In the genomic region with DNA sequence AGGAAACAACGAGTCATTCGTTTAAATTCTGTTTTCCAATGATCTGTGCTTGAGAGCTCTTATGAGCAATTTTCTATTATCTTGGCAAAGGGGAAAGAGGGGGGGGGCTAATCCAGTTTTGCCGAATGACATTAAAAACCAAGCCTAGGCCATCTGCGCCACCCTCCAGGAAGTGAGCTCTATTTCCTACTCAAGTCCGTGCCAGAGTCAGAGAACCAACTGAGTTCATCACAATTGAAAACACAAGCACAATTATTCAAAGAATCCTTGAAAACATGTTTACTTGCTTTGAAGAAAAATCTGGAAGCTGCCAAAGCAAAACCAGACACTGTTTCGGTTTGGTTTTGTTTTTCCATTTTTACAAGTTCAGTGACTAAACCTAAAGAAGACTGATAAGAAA, we compare ENCODE assay signal across 16 mouse cellular contexts.
DNase-seq lines count a peak whose midpoint lies in the region; ATAC-seq and TF ChIP-seq lines count a peak whose summit lies in the region.
"Had no signal": no experiment of that assay in that cellular context is flagged by ENCODE, and none has a peak within 500 bp of the region (broad histone marks: within the 10 kb centered on the region; RNA-seq: fewer than 3 reads in every experiment).

No protein-coding gene starts in this region.

- no peak for ATAC-seq in hindbrain, postnatal 0 days
- no peak for ATAC-seq in hindbrain, embryonic 14.5 days (ENCODE audit: low FRiP score)
- ATAC-seq in midbrain, postnatal 0 days (ENCODE audit: low FRiP score), result no peak
- no peak for ATAC-seq in midbrain, embryonic 15.5 days (replicated peaks)
- ATAC-seq in inflammation-experienced regulatory T-cells, adult 6 months, result no peak
- ATAC-seq: forebrain, embryonic 16.5 days; intestine, embryonic 16.5 days; liver, embryonic 12.5 days had no signal

- H3K27me3 ChIP-seq in hindbrain, postnatal 0 days (ENCODE audit: insufficient read depth, low read length), result no peaks in the 10 kb centered on the region
- no peaks in the 10 kb centered on the region for H3K27me3 ChIP-seq in hindbrain, embryonic 14.5 days (ENCODE audit: control insufficient read depth, insufficient read depth, low read length)
- no peaks in the 10 kb centered on the region for H3K27me3 ChIP-seq in midbrain, postnatal 0 days (ENCODE audit: insufficient read depth, low read length)
- no peaks in the 10 kb centered on the region for H3K27me3 ChIP-seq in midbrain, embryonic 15.5 days (replicated peaks)
- no peaks in the 10 kb centered on the region for H3K27me3 ChIP-seq in heart, embryonic 10.5 days (ENCODE audit: insufficient read depth, poor library complexity, severe bottlenecking)
- H3K27me3 ChIP-seq: embryonic facial prominence, embryonic 15.5 days; liver, embryonic 12.5 days had no signal

- DNase-seq in hindbrain, postnatal 0 days (ENCODE audit: low spot score), result peak; percentile 48
- DNase-seq in hindbrain, embryonic 14.5 days (ENCODE audit: low spot score), result no peak
- DNase-seq in midbrain, postnatal 0 days (ENCODE audit: low spot score), result peak; percentile 51
- peak; percentile 79 to 82 for DNase-seq in cerebellum, postnatal 14 days
- no peak for DNase-seq in heart, embryonic 10.5 days (ENCODE audit: low spot score)
- no peak for DNase-seq in layer of hippocampus, postnatal 25 days (ENCODE audit: extremely low spot score in 1 of 2, low spot score in 1 of 2)
- DNase-seq: heart, adult 18-20 months; heart, postnatal 36 days; thymus, postnatal 14 days had no signal

- H3K27ac ChIP-seq in hindbrain, postnatal 0 days, result no peak overlapping the region
- H3K27ac ChIP-seq in hindbrain, embryonic 14.5 days, result no peak overlapping the region
- H3K27ac ChIP-seq in midbrain, postnatal 0 days (ENCODE audit: low read depth, low read length), result no peak overlapping the region
- no peak overlapping the region for H3K27ac ChIP-seq in midbrain, embryonic 15.5 days
- no peak overlapping the region for H3K27ac ChIP-seq in heart, embryonic 10.5 days
- H3K27ac ChIP-seq: embryonic facial prominence, embryonic 15.5 days; liver, embryonic 12.5 days had no signal

- H3K9ac ChIP-seq in hindbrain, postnatal 0 days (replicated peaks; ENCODE audit: low read length), result no peak overlapping the region
- no peak overlapping the region for H3K9ac ChIP-seq in hindbrain, embryonic 14.5 days
- no peak overlapping the region for H3K9ac ChIP-seq in midbrain, postnatal 0 days (replicated peaks; ENCODE audit: low read length, poor library complexity, severe bottlenecking)
- H3K9ac ChIP-seq in midbrain, embryonic 15.5 days, result no peak overlapping the region
- H3K9ac ChIP-seq: embryonic facial prominence, embryonic 15.5 days; liver, embryonic 12.5 days had no signal

- no peaks in the 10 kb centered on the region for H3K9me3 ChIP-seq in hindbrain, postnatal 0 days (ENCODE audit: low read length)
- no peaks in the 10 kb centered on the region for H3K9me3 ChIP-seq in hindbrain, embryonic 14.5 days (ENCODE audit: control insufficient read depth, low read length)
- H3K9me3 ChIP-seq in midbrain, postnatal 0 days (ENCODE audit: low read length), result no peaks in the 10 kb centered on the region
- no peaks in the 10 kb centered on the region for H3K9me3 ChIP-seq in midbrain, embryonic 15.5 days
- H3K9me3 ChIP-seq in heart, embryonic 10.5 days, result no peaks in the 10 kb centered on the region
- H3K9me3 ChIP-seq: embryonic facial prominence, embryonic 15.5 days; liver, embryonic 12.5 days; megakaryocyte, embryonic 14.5 days had no signal

- H3K4me3 ChIP-seq in hindbrain, postnatal 0 days (ENCODE audit: low read length), result no peak overlapping the region
- H3K4me3 ChIP-seq in hindbrain, embryonic 14.5 days (replicated peaks; ENCODE audit: low read length), result no peak overlapping the region
- H3K4me3 ChIP-seq in midbrain, postnatal 0 days (ENCODE audit: low read depth, low read length), result no peak overlapping the region
- H3K4me3 ChIP-seq in midbrain, embryonic 15.5 days, result no peak overlapping the region
- H3K4me3 ChIP-seq in heart, embryonic 10.5 days, result no peak overlapping the region
- H3K4me3 ChIP-seq: embryonic facial prominence, embryonic 15.5 days; liver, embryonic 12.5 days; megakaryocyte, embryonic 14.5 days had no signal

- TF ChIP-seq CTCF in hindbrain, postnatal 0 days (IDR thresholded peaks at IDR 0.05; ENCODE audit: low read depth), result no peak
- TF ChIP-seq CTCF in midbrain, postnatal 0 days (IDR thresholded peaks at IDR 0.05), result no peak

- WGBS in hindbrain, postnatal 0 days, result 51% methylated on average over 6 of the region's 6 CpGs
- 65% methylated on average over 6 of the region's 6 CpGs for whole genome bisulfite sequencing in hindbrain, embryonic 14.5 days
- 61% methylated on average over 6 of the region's 6 CpGs for WGBS in midbrain, postnatal 0 days
- 56% methylated on average over 6 of the region's 6 CpGs for WGBS in midbrain, embryonic 15.5 days
- WGBS in heart, embryonic 10.5 days, result 73% methylated on average over 6 of the region's 6 CpGs

- H3K4me1 ChIP-seq in hindbrain, postnatal 0 days (ENCODE audit: insufficient read depth, low read length), result no peaks in the 10 kb centered on the region
- no peaks in the 10 kb centered on the region for H3K4me1 ChIP-seq in hindbrain, embryonic 14.5 days (replicated peaks; ENCODE audit: control insufficient read depth, insufficient read depth, low read length)
- no peaks in the 10 kb centered on the region for H3K4me1 ChIP-seq in midbrain, postnatal 0 days (ENCODE audit: insufficient read depth, low read length)
- H3K4me1 ChIP-seq in midbrain, embryonic 15.5 days, result no peaks in the 10 kb centered on the region
- H3K4me1 ChIP-seq in heart, embryonic 10.5 days, result no peaks in the 10 kb centered on the region
- H3K4me1 ChIP-seq: megakaryocyte, embryonic 14.5 days had no signal

- H3K4me2 ChIP-seq in hindbrain, postnatal 0 days (ENCODE audit: low read depth, low read length), result no peak overlapping the region
- H3K4me2 ChIP-seq in hindbrain, embryonic 14.5 days (replicated peaks), result no peak overlapping the region
- no peak overlapping the region for H3K4me2 ChIP-seq in midbrain, postnatal 0 days (ENCODE audit: low read depth, low read length, poor library complexity, severe bottlenecking)
- H3K4me2 ChIP-seq in midbrain, embryonic 15.5 days, result no peak overlapping the region
- H3K4me2 ChIP-seq: embryonic facial prominence, embryonic 15.5 days; liver, embryonic 12.5 days had no signal

- no peaks in the 10 kb centered on the region for H3K36me3 ChIP-seq in hindbrain, postnatal 0 days (ENCODE audit: insufficient read depth, low read length)
- H3K36me3 ChIP-seq in hindbrain, embryonic 14.5 days (replicated peaks; ENCODE audit: control insufficient read depth, insufficient read depth), result 0 out of 2 replicates have a peak, but pooled peaks cover 5% of the 10 kb centered on the region
- no peaks in the 10 kb centered on the region for H3K36me3 ChIP-seq in midbrain, postnatal 0 days (ENCODE audit: insufficient read depth, low read length)
- no peaks in the 10 kb centered on the region for H3K36me3 ChIP-seq in midbrain, embryonic 15.5 days (replicated peaks)
- no peaks in the 10 kb centered on the region for H3K36me3 ChIP-seq in heart, embryonic 10.5 days
- H3K36me3 ChIP-seq: embryonic facial prominence, embryonic 15.5 days; liver, embryonic 12.5 days had no signal

Comparison
In these comparisons a context has a peak if more than half of its experiments do, and no peak if none do; other contexts are left out.
1. DNase-seq: peak in hindbrain, postnatal 0 days (single experiment), midbrain, postnatal 0 days (single experiment) and cerebellum, postnatal 14 days (2 of 2); none in hindbrain, embryonic 14.5 days (single experiment), heart, embryonic 10.5 days (single experiment) and layer of hippocampus, postnatal 25 days (0 of 2).